Mouse (Mus musculus) brain, embryonic 14.5 days (tissue): Measurements from ENCODE around the gene Ccdc7a.

Experiments
- CTCF ChIP-seq: fragments of 200-500 bp; IDR thresholded peaks from 2 replicates; pipeline ENCODE4 v1.5.1; 2012; ENCODE audit warnings: inconsistent platforms, mild to moderate bottlenecking, moderate library complexity, borderline replicate concordance; ENCODE audit not compliant: insufficient read depth, insufficient read length; ENCODE audit errors: extremely low read depth
- POLR2A ChIP-seq: fragments of 200-500 bp; IDR thresholded peaks from 2 replicates; pipeline ENCODE4 v1.6.1; 2012; ENCODE audit warnings: mild to moderate bottlenecking, inconsistent platforms, borderline replicate concordance; ENCODE audit not compliant: poor library complexity, insufficient read depth, insufficient read length, severe bottlenecking; ENCODE audit errors: extremely low read depth

- TF ChIP-seq CTCF (no peak), POLR2A (no peak)
Measured at GRCm38 (mm10) chr8:128735692-128736091, 329.6 kb downstream of the Ccdc7a start.
